Mouse (Mus musculus) bone marrow, adult 2 months (tissue): ENCODE measurements around the gene Pip4k2b.

Experiments used
- CTCF ChIP-seq: fragments of 200-500 bp; IDR thresholded peaks from 2 replicates; pipeline ENCODE4 v1.5.1; 2011; ENCODE audit warnings: low read length, control low read depth; ENCODE audit not compliant: control insufficient read depth, insufficient read depth
- POLR2A ChIP-seq: fragments of 200-500 bp; IDR thresholded peaks from 2 replicates; pipeline ENCODE4 v1.6.1; 2011; ENCODE audit warnings: low read depth, mild to moderate bottlenecking, control low read depth, low read length, borderline replicate concordance; ENCODE audit not compliant: control insufficient read depth

- TF ChIP-seq CTCF (no peak), POLR2A (no peak)
Observed at GRCm38 (mm10) chr11:97779968-97780701, 35.6 kb upstream of the Pip4k2b start.
